Comparison of ENCODE assay signal across 15 mouse cellular contexts in the genomic region with DNA sequence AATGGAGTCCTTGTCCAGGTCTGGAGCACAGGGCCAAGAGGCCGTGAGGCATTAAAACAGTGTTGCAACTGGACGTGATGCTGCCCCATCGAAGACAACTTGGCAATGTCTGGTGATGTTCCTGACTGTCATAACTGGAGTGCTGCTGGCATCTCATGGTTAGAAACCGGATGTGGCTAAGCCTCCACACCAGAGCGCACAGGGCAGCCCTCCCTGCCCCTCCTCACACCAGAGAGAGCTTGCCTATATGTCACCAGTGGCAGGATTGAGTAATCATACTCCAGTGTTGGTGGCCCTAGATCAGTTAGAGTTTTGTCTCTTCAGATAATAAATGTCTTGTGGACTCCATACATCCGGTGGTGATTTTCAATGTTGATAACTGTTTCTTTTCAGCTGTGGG.
"Had no signal": no experiment of that assay in that cellular context is flagged by ENCODE, and none has a peak within 500 bp of the region (broad histone marks: within the 10 kb centered on the region; RNA-seq: fewer than 3 reads in every experiment).

No protein-coding gene starts in this region.

- H3K9ac ChIP-seq: liver, embryonic 14.5 days; lung, embryonic 14.5 days; midbrain, embryonic 12.5 days; neural tube, embryonic 13.5 days; neural tube, embryonic 15.5 days; stomach, embryonic 15.5 days had no signal

- H3K9me3 ChIP-seq: midbrain, embryonic 10.5 days; midbrain, embryonic 12.5 days; neural tube, embryonic 13.5 days; neural tube, embryonic 15.5 days; stomach, embryonic 15.5 days had no signal

- H3K36me3 ChIP-seq: midbrain, embryonic 12.5 days had no signal

- H3K4me2 ChIP-seq: lung, embryonic 14.5 days; midbrain, embryonic 12.5 days; neural tube, embryonic 13.5 days; neural tube, embryonic 15.5 days; stomach, embryonic 15.5 days had no signal

- H3K4me3 ChIP-seq: midbrain, embryonic 10.5 days; midbrain, embryonic 12.5 days; myocyte; neural tube, embryonic 13.5 days; neural tube, embryonic 15.5 days; stomach, embryonic 15.5 days had no signal

- H3K27me3 ChIP-seq: midbrain, embryonic 12.5 days; neural tube, embryonic 13.5 days; neural tube, embryonic 15.5 days; stomach, embryonic 15.5 days had no signal

- H3K4me1 ChIP-seq: midbrain, embryonic 12.5 days; neural tube, embryonic 15.5 days; stomach, embryonic 15.5 days had no signal

- DNase-seq: lung, embryonic 14.5 days; midbrain, embryonic 14.5 days; right cerebral cortex, postnatal 14 days; thymus, adult 2 months; thymus, postnatal 25 days; thymus, postnatal 4 days had no signal

- H3K27ac ChIP-seq: liver, embryonic 14.5 days; midbrain, embryonic 10.5 days; midbrain, embryonic 12.5 days; neural tube, embryonic 13.5 days; neural tube, embryonic 15.5 days; stomach, embryonic 15.5 days; stomach, postnatal 0 days had no signal

- ATAC-seq: midbrain, embryonic 16.5 days had no signal
